Mouse (Mus musculus) myocyte (in vitro differentiated cells): ENCODE results near the gene Gdpd5. TPM values are rescaled to one million over a fixed set of nuclear protein-coding genes. Genes with fewer than 3 reads are reported as not detected.

Experiments used
- H3K27me3 ChIP-seq: one replicate; pipeline ENCODE4 v1.6.1; 2011; ENCODE audit not compliant: control insufficient read depth, insufficient read depth, insufficient read length
- H3K36me3 ChIP-seq: one replicate; pipeline ENCODE4 v1.6.1; 2011; ENCODE audit not compliant: control insufficient read depth, insufficient read depth
- H3K4me2 ChIP-seq: one replicate; pipeline ENCODE4 v1.6.1; 2011; ENCODE audit warnings: low read depth, control low read depth
- H3K4me3 ChIP-seq: one replicate; pipeline ENCODE4 v1.5.1; 2011; ENCODE audit warnings: mild to moderate bottlenecking, control low read depth, moderate library complexity
- H3K79me2 ChIP-seq: one replicate; pipeline ENCODE4 v1.6.1; 2011; ENCODE audit not compliant: control insufficient read depth, insufficient read depth
- H3ac ChIP-seq: one replicate; pipeline ENCODE4 v1.6.1; 2011; ENCODE audit not compliant: control insufficient read depth, insufficient read length
- CEBPB ChIP-seq: IDR thresholded peaks from 2 replicates; pipeline ENCODE4 v1.6.1; 2011; ENCODE audit warnings: mild to moderate bottlenecking, moderate library complexity; ENCODE audit not compliant: poor library complexity, insufficient read depth, severe bottlenecking
- E2F4 ChIP-seq: IDR thresholded peaks from one replicate; pipeline ENCODE4 v1.6.1; 2011; ENCODE audit warnings: mild to moderate bottlenecking, control low read depth, moderate library complexity; ENCODE audit not compliant: insufficient read depth
- MAX ChIP-seq: IDR thresholded peaks from one replicate; pipeline ENCODE4 v1.6.1; 2011; ENCODE audit warnings: low read depth, mild to moderate bottlenecking, control low read depth
- MYOD1 ChIP-seq, 3 experiments: IDR thresholded peaks; one replicate each; pipeline ENCODE4 v1.6.1; 2011; ENCODE audit warnings: control low read depth in 2 of 3, low read depth in 2 of 3, mild to moderate bottlenecking in 2 of 3, moderate library complexity in 1 of 3; ENCODE audit not compliant: insufficient read length in 2 of 3, control insufficient read depth in 1 of 3
- MYOG ChIP-seq, 3 experiments: IDR thresholded peaks; one replicate each; pipeline ENCODE4 v1.6.1; 2011; ENCODE audit warnings: control low read depth in 2 of 3, low read depth in 2 of 3, mild to moderate bottlenecking in 2 of 3; ENCODE audit not compliant: insufficient read length in 2 of 3, control insufficient read depth in 1 of 3, insufficient read depth in 1 of 3
- POLR2A ChIP-seq: IDR thresholded peaks from one replicate; pipeline ENCODE4 v1.6.1; 2011; ENCODE audit warnings: low read depth, mild to moderate bottlenecking, control low read depth, moderate library complexity; ENCODE audit not compliant: insufficient read length
- POLR2AphosphoS2 ChIP-seq: IDR thresholded peaks from one replicate; pipeline ENCODE4 v1.6.1; 2011; ENCODE audit warnings: low read depth, control low read depth; ENCODE audit not compliant: insufficient read length
- REST ChIP-seq: IDR thresholded peaks from one replicate; pipeline ENCODE4 v1.6.1; 2011; ENCODE audit warnings: mild to moderate bottlenecking, control low read depth, moderate library complexity; ENCODE audit not compliant: insufficient read depth, insufficient read length
- SRF ChIP-seq: IDR thresholded peaks from one replicate; pipeline ENCODE4 v1.6.1; 2011; ENCODE audit warnings: low read depth; ENCODE audit not compliant: control insufficient read depth, insufficient read length
- TCF12 ChIP-seq: IDR thresholded peaks from one replicate; pipeline ENCODE4 v1.6.1; 2011; ENCODE audit warnings: mild to moderate bottlenecking, control low read depth; ENCODE audit not compliant: poor library complexity, insufficient read depth, severe bottlenecking
- TCF3 ChIP-seq: IDR thresholded peaks from one replicate; pipeline ENCODE4 v1.6.1; 2011; ENCODE audit warnings: low read depth, control low read depth; ENCODE audit not compliant: insufficient read length
- USF1 ChIP-seq: IDR thresholded peaks from one replicate; pipeline ENCODE4 v1.6.1; 2011; ENCODE audit warnings: low read depth, mild to moderate bottlenecking, control low read depth, moderate library complexity
- polyA plus RNA-seq: library from polyadenylated mRNA; unstranded; fragments of >200 nt; fragmentation: generic; extraction: Trizol; gene quantifications from one replicate; pipeline ENCODE4 v1.2.1, GENCODE M21; 2012; ENCODE audit warnings: missing spikeins

Gene Gdpd5
- polyA plus RNA-seq, 1 experiment, result 9.5 TPM

DNA sequence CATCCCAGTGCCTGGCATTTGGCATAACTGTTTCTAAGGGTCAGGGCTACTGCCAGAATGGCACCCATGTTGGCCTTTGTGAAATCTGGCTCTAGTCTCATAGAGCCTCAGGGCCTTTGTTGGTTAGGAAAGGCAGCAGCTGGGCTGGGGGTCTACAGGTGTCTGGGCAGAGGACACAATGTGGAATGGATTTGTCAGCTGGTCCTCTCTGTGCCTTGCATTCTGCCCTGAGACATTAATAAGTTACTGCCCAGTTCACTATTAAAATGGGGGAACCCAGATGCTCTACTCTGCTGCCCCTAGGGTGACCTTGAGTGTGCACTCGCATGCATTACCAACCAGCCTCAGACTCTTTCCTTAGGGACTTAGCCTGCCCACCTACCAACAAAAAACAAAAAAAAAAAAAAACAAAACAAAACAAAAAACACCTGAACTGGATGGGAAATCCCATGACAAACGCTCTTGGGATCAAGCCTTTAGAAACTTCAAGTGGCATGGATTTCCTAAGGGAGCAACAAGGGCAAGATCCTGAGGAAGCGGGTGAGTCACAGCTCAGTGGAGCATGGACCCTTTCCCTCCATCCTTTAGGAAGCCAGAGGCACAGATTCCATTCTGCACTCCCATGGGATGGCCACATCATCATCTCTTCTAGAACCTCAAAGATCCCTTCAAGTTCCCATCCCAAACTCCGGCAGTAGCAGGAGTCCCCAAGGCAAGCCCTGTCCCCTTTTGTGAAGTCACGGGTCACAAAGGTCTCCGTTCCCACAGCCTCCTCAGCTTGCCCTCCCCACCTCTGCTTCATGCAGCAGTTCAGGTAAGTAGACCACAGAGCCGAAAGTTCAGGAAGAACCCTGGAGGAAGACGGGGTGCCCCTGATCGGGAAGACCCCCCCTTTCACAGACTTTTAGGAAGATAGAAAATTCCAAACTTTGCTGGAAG lies 31.2 kb upstream of the Gdpd5 start:
- Histone ChIP-seq H3ac (peak overlapping the region; percentile 56), H3K79me2 (peaks cover 57% of the 10 kb centered on the region), H3K4me2 (peak overlapping the region; percentile 96), H3K36me3 (peaks cover 50% of the 10 kb centered on the region), H3K27me3 (no peaks in the 10 kb centered on the region), H3K4me3 (peak overlapping the region; percentile 100)
- TF ChIP-seq E2F4 (no peak), POLR2AphosphoS2 (peak; percentile 48), POLR2A (peak; percentile 18)

DNA sequence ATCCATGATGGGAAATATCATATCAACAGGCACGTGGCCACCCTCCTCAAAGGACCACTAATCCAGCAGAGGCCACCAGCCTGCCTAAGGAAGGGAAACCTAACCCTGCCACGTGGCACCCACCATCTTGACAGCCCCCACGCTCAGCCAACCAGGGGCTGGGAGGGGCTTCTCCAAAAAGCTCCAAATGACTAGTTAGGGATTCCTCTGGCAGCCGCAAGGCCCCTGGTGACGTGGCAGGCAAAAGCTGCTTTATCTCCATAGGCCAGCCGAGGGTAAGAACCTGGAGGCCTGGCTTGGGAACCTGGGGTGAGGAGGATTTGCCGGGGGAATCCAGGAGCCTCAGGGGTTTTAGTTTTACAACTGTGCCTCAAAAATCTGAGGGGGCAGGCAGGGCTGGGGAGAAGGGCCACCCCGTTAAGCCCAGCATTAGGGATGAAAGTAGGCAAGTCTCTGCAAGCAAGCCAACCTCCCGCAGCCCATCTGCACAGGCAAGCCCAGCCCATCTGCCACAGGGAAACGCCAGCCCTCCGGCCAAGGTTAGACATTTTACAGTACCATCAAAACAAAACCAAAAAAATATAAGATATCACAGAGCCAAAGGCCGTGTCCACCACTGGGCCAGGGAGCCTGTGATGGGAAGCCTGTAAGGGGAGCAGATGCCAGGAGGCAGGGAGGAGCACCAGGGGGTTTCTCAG lies 30.0 kb upstream of the Gdpd5 start:
- TF ChIP-seq MYOD1 (IDR thresholded peaks at IDR 0.05; ENCODE audit: control insufficient read depth in 1 of 3, insufficient read length in 2 of 3, low read depth in 2 of 3), result no peak
- no peak for TF ChIP-seq SRF
- TF ChIP-seq USF1, result peak; percentile 32
- TF ChIP-seq REST, result no peak
- peak; percentile 70 for TF ChIP-seq POLR2AphosphoS2
- no peak for TF ChIP-seq MYOG (IDR thresholded peaks at IDR 0.05; ENCODE audit: control insufficient read depth in 1 of 3, insufficient read depth in 1 of 3, insufficient read length in 2 of 3, low read depth in 2 of 3)
- peak; percentile 45 for TF ChIP-seq POLR2A
- no peak for TF ChIP-seq TCF3
- no peak for TF ChIP-seq CEBPB

DNA sequence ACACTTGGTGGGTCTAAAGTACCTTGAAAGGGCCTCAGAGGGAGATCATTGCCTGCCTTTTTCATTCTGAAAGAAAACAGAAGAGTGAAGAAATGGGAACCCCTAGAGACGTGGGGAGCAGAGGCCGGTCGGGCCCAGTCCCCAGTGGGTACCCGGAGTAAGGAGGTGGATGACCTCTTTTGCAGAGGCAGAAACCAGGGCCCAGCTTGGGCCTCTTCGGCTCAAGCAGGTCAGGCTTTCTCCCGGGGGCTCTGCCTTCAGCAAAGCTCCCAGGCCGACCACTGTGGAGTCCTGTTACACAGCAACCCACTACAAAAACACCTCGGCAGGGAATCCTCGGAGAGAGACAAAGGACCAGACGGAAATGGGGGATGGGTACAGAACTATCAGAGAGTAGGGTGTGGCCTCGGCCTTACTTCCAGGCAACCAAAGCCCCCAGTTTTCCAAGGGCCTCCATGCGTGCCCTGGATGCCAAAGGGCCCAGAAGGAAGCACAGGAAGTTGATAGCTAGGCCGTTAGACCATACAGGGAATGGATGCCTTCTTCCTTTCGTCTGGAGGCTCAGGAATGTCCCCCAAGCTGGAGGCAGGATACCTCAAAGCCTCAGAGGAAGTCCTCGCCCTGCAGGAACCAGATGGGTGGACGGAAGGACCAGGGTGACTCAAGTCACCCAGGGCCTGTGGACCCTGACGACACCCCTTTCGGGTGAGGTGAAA lies 29.3 kb upstream of the Gdpd5 start:
- peaks cover 32% of the 10 kb centered on the region for H3K36me3 ChIP-seq
- H3K79me2 ChIP-seq, result peaks cover 57% of the 10 kb centered on the region
- H3K4me3 ChIP-seq, result peak overlapping the region; percentile 100
- H3K4me2 ChIP-seq, result peak overlapping the region; percentile 96
- TF ChIP-seq POLR2AphosphoS2, result peak; percentile 72
- TF ChIP-seq MAX, result no peak
- no peak for TF ChIP-seq TCF12
- peak; percentile 32 for TF ChIP-seq POLR2A
- no peak for TF ChIP-seq TCF3
- TF ChIP-seq E2F4, result no peak
- no peak for TF ChIP-seq MYOD1 (IDR thresholded peaks at IDR 0.05; ENCODE audit: control insufficient read depth in 1 of 3, insufficient read length in 2 of 3, low read depth in 2 of 3)
- TF ChIP-seq MYOG (IDR thresholded peaks at IDR 0.05; ENCODE audit: control insufficient read depth in 1 of 3, insufficient read depth in 1 of 3, insufficient read length in 2 of 3, low read depth in 2 of 3), result no peak
- no peak for TF ChIP-seq CEBPB
- TF ChIP-seq USF1, result no peak
- TF ChIP-seq SRF, result no peak
- H3ac ChIP-seq, result peak overlapping the region; percentile 56
- no peaks in the 10 kb centered on the region for H3K27me3 ChIP-seq

More for the DNA sequence above, 30.0 kb upstream of the Gdpd5 start:
- Histone ChIP-seq H3K4me2 (peak overlapping the region; percentile 96), H3K79me2 (peaks cover 57% of the 10 kb centered on the region), H3K36me3 (peaks cover 38% of the 10 kb centered on the region), H3ac (peak overlapping the region; percentile 56), H3K4me3 (peak overlapping the region; percentile 100), H3K27me3 (no peaks in the 10 kb centered on the region)

DNA sequence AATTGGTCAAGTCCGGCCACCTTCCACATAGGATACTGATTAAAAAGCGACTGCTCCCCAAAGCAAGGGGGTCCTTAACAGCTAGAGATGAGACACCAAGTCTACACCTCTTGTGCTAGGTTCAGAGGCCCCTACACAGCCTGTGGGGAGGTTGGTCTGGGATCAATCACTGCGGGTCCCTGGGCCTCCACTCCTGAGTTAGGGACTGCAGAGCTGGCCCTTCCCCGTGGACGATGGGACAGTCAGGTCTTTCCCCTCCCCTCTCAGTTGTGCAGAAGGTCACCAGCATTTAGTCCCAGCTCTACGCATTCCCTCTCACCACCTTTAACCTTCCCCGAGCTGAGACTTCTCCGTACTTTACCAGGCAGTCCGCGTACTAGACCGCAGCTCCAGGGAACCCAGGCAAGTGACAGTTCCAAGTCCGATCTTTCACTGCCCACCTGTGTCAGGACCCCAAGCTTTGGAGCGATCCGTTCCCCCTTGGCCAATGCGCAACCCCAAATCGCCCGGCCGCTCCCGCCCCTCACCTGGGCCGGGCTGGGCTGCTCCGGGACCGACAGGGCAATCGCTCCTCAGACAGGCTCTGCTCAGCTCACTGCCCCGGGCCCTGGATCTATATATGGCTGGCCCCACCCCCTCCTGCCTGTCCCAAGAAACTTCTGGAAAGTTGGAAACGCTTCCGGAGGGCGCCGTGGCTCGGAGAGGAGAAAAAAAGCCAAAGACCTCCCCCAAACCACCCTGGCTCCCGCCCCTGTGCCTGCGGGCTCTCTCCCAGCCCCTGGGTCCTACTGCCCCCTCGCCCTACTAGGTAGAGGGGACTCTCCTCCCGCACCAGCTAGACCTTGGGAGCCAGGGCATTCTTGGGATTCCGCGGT lies 28.5 kb upstream of the Gdpd5 start, which contains the start of gene Serpinh1:
TSS of gene Serpinh1 (minus strand) at position 714 of the 875 bp plus-strand sequence.
- Histone ChIP-seq H3K4me3 (peak within 1 kb of the TSS; percentile 100), H3ac (peak within 1 kb of the TSS; percentile 56), H3K4me2 (peak within 1 kb of the TSS; percentile 80), H3K36me3 (peaks cover 24% of the 10 kb centered on the region), H3K27me3 (no peaks in the 10 kb centered on the region), H3K79me2 (peaks cover 51% of the 10 kb centered on the region)
- TF ChIP-seq CEBPB, result no peak
- peak in 1 of 3 experiments; percentile 45 for TF ChIP-seq MYOG (IDR thresholded peaks at IDR 0.05; ENCODE audit: control insufficient read depth in 1 of 3, insufficient read depth in 1 of 3, insufficient read length in 2 of 3, low read depth in 2 of 3)
- TF ChIP-seq E2F4, result peak; percentile 3
- no peak for TF ChIP-seq REST
- TF ChIP-seq MYOD1 (IDR thresholded peaks at IDR 0.05; ENCODE audit: control insufficient read depth in 1 of 3, insufficient read length in 2 of 3, low read depth in 2 of 3), result peak in 1 of 3 experiments; percentile 10
- TF ChIP-seq POLR2AphosphoS2, result peak; percentile 88
- peak; percentile 90 for TF ChIP-seq POLR2A
- no peak for TF ChIP-seq SRF
